Mouse (Mus musculus) erythroblast, embryonic 14.5 days (primary cell): ENCODE data around the gene Col24a1.

Source experiments
- GATA1 ChIP-seq: IDR thresholded peaks from 2 replicates; pipeline ENCODE4 v1.6.1; 2012; ENCODE audit warnings: low read length, inconsistent platforms, mixed read lengths
- TAL1 ChIP-seq: IDR thresholded peaks from 3 replicates; pipeline ENCODE4 v1.6.1; 2012; ENCODE audit warnings: low read length, inconsistent platforms, mixed read lengths

DNA sequence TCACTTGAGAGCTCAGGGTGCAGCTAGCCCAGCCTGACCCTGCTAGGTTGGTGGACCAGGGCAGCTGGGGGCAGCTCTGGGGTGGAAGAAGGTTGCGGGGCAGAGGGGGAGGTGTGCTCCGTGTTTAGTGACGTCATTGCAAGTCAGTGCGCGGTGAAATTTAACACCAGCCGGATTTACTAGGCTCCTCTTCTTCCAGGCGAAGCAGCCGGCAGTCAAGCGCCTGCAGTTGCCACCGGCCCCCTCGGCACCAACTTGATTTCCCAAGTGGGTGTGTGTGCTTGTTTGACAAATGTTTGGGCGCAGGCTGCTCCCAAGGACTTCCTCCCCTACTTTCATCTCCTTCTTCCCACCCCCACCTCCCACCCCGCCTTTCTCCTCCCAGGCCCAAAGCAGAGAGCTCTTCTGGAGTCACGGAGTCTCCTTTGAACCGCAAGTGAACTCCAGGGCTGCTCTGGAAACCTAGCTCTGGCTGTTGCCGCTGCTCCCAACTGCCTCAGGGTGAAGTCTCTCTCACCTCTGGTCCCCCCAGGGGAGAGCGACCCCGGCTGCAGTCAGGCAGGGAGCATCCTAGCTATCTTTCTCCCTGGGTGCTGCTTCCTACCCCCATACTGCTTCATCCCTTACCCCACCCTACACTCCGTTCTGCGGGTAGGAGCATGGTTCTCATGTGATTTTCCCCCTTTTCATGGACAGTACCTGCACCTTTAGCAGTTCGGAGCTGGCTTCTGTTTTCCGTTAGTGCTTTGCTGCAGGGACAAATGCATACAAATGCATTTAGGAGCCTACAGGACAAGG lies at the start of gene Col24a1:
- TF ChIP-seq GATA1 (no peak), TAL1 (no peak)
